Mouse (Mus musculus): Measurements from ENCODE around the gene Rtn1.

Gene Rtn1

GRCm38 (mm10) chr12:72229451-72230196 is 179.2 kb downstream of the Rtn1 start:
- no peak for DNase-seq (ENCODE audit: low spot score in 2 of 2)

GRCm38 (mm10) chr12:72227731-72228130 is 181.1 kb downstream of the Rtn1 start:
- DNase-seq (ENCODE audit: low spot score in 2 of 2) = no peak

- no peak for DNase-seq (ENCODE audit: low spot score in 2 of 2)
These were observed 183.5 kb downstream of the Rtn1 start for GRCm38 (mm10) chr12:72225371-72225770.

GRCm38 (mm10) chr12:72223557-72224102 is 185.2 kb downstream of the Rtn1 start:
- no peak for DNase-seq (ENCODE audit: low spot score in 2 of 2)

GRCm38 (mm10) chr12:72213554-72213953 is 195.3 kb downstream of the Rtn1 start:
- no peak for DNase-seq (ENCODE audit: low spot score in 2 of 2)

- DNase-seq (ENCODE audit: low spot score in 2 of 2) = no peak
These were observed 208.0 kb downstream of the Rtn1 start for GRCm38 (mm10) chr12:72200828-72201227.

- peak in 1 of 2 experiments; percentile 11 for DNase-seq (ENCODE audit: low spot score in 2 of 2)
These were observed 210.8 kb downstream of the Rtn1 start for GRCm38 (mm10) chr12:72197925-72198486.

- no peak for DNase-seq (ENCODE audit: low spot score in 2 of 2)
These were observed 211.4 kb downstream of the Rtn1 start for GRCm38 (mm10) chr12:72197434-72197833.

GRCm38 (mm10) chr12:72184929-72185328 is 223.9 kb downstream of the Rtn1 start, which contains the start of gene Ccdc175:
Ccdc175 (minus strand) TSS chr12:72185029.
- DNase-seq (ENCODE audit: low spot score in 2 of 2) = no peak

- DNase-seq (ENCODE audit: low spot score in 2 of 2) = no peak
These were observed 229.3 kb downstream of the Rtn1 start for GRCm38 (mm10) chr12:72179561-72179960.

- DNase-seq (ENCODE audit: low spot score in 2 of 2) = no peak
These were observed 230.5 kb downstream of the Rtn1 start for GRCm38 (mm10) chr12:72178322-72178721.

Data from urinary bladder, postnatal 36 days (tissue).